Mouse (Mus musculus): Measurements from ENCODE around the gene Hoxd13.
A peak's percentile ranks its signal among the peaks of the same experiment; 100 is the strongest.

Gene Hoxd13

GRCm38 (mm10) chr2:74667842-74668357 is at the start of gene Hoxd13:
Gene Hoxd13 (plus strand): TSS chr2:74668310.
- DNase-seq, result no peak

- no peak for DNase-seq
Measured at GRCm38 (mm10) chr2:74619676-74620246, 48.3 kb upstream of the Hoxd13 start.

GRCm38 (mm10) chr2:74620368-74620767 is 47.7 kb upstream of the Hoxd13 start:
- no peak for DNase-seq

- DNase-seq, result no peak
Measured at GRCm38 (mm10) chr2:74635412-74635811, 32.7 kb upstream of the Hoxd13 start.

GRCm38 (mm10) chr2:74642431-74642830 is 25.7 kb upstream of the Hoxd13 start:
- no peak for DNase-seq

GRCm38 (mm10) chr2:74645631-74646030 is 22.5 kb upstream of the Hoxd13 start:
- no peak for DNase-seq

GRCm38 (mm10) chr2:74647082-74647864 is 20.8 kb upstream of the Hoxd13 start:
- no peak for DNase-seq

- DNase-seq, result no peak
Measured at GRCm38 (mm10) chr2:74652996-74653340, 15.1 kb upstream of the Hoxd13 start.

GRCm38 (mm10) chr2:74653781-74654535 is 14.2 kb upstream of the Hoxd13 start:
- DNase-seq, result no peak

- DNase-seq, result no peak
Measured at GRCm38 (mm10) chr2:74654743-74655419, 13.2 kb upstream of the Hoxd13 start.

GRCm38 (mm10) chr2:74655420-74655781 is 12.7 kb upstream of the Hoxd13 start:
- DNase-seq, result peak; percentile 62

- DNase-seq, result no peak
Measured at GRCm38 (mm10) chr2:74655821-74656631, 12.1 kb upstream of the Hoxd13 start.

- no peak for DNase-seq
Measured at GRCm38 (mm10) chr2:74656632-74657021, 11.5 kb upstream of the Hoxd13 start.

- DNase-seq, result no peak
Measured at GRCm38 (mm10) chr2:74657251-74658023, 10.7 kb upstream of the Hoxd13 start.

- DNase-seq, result no peak
Measured at GRCm38 (mm10) chr2:74658024-74658666, 10.0 kb upstream of the Hoxd13 start.

- DNase-seq, result no peak
Measured at GRCm38 (mm10) chr2:74658667-74659371, 9.3 kb upstream of the Hoxd13 start.

- no peak for DNase-seq
Measured at GRCm38 (mm10) chr2:74659507-74660005, 8.6 kb upstream of the Hoxd13 start, which contains the start of gene Evx2. Gene Evx2 (minus strand): TSS chr2:74659557.

GRCm38 (mm10) chr2:74660421-74661375 is 7.4 kb upstream of the Hoxd13 start:
- DNase-seq, result no peak

GRCm38 (mm10) chr2:74661685-74662084 is 6.4 kb upstream of the Hoxd13 start:
- peak; percentile 54 for DNase-seq

Measured in kidney, postnatal 14 days (tissue).